Mouse (Mus musculus): ENCODE measurements around the gene Plvap. TPM values are rescaled to one million over a fixed set of nuclear protein-coding genes. Genes with fewer than 3 reads are reported as not detected.

Gene Plvap
- total and polyA plus RNA-seq, 2 experiments from 2014 or later: 8.0 to 15.3 TPM

DNA sequence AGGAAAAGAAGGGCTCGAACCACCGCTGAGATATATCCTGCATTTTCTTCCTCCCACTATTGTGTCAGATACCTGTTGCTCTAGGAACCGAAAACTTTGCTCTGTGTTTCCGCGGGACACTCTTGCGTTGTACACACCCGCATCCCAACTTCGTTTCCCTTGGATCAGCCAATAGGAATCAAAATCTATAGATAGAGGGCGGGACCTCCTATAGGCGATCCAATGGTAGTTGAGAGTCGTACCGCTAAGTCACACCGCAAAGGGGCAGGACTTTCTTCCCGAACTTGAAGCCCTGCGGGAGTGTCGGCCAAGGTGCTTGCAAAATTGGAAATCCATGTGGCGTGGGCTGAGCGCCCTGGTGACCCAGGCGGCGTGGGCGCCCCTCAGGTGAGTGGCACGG, 23.1 kb downstream of the Plvap start:
- 0% methylated on average over 22 of the region's 22 CpGs for WGBS
- H3K4me2 ChIP-seq (ENCODE audit: low read depth, low read length): peak overlapping the region; percentile 92
- no peaks in the 10 kb centered on the region for H3K27me3 ChIP-seq (ENCODE audit: insufficient read depth, low read length)
- H3K9me3 ChIP-seq (ENCODE audit: low read length): no peaks in the 10 kb centered on the region
- H3K4me1 ChIP-seq (ENCODE audit: insufficient read depth, low read length): peaks cover 12% of the 10 kb centered on the region
- ATAC-seq (peak; percentile 88), DNase-seq (ENCODE audit: low spot score) (peak; percentile 96)
- H3K27ac ChIP-seq: peak overlapping the region; percentile 69; the same call in 1 of the 2 replicates
- peak; percentile 38 for TF ChIP-seq CTCF (IDR thresholded peaks at IDR 0.05; ENCODE audit: low read depth)
- H3K36me3 ChIP-seq (ENCODE audit: insufficient read depth, low read length): peaks cover 13% of the 10 kb centered on the region; the same call in 1 of the 2 replicates
- peak overlapping the region; percentile 67 for H3K4me3 ChIP-seq (ENCODE audit: low read length)
- peak overlapping the region; percentile 69 for H3K9ac ChIP-seq (replicated peaks; ENCODE audit: low read length)

DNA sequence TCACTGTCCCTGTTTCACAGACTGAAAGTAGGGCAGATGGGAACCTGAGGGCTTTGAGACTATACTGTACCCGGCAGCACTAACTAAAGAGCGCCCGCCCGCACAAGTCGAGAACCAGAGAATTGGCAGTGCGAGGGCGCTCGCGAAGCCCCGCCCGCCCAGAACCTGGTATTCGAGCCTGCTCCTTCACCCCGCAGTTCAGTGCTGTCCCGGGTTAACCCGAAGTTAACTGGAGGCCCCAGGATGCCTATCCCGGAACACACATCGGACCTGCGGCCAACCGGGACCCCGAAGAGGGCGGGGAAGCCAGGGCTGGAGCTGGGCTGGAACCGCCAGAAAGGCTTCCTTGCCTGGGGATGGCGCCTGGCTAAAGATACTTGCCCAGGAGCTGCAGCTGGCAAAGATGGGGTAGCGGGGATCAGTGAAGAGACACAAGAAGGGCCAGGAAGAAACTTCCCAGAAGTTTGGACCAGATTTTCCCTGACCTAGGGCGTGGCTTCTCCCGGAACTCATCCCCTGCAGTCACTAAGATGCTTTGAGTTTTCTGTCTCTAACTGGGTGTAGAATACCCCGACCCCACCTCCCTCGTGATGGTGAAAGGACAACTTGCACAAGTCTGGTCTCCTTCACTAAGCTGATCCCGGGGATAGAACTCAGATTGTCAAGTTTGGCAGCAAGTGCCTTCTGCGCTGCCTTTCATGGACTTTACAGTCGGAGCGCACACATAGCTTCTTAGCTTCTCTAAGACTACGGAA, 23.7 kb downstream of the Plvap start, which contains the start of gene Gtpbp3:
Gtpbp3 (plus strand) TSS at position 413 of the 755 bp plus-strand sequence.
- TF ChIP-seq CTCF (IDR thresholded peaks at IDR 0.05; ENCODE audit: low read depth): no peak
- no peaks in the 10 kb centered on the region for H3K27me3 ChIP-seq (ENCODE audit: insufficient read depth, low read length)
- DNase-seq (ENCODE audit: low spot score) (peak; percentile 85), ATAC-seq (peak; percentile 27)
- peak within 1 kb of the TSS; percentile 69; the same call in 1 of the 2 replicates for H3K27ac ChIP-seq
- H3K9me3 ChIP-seq (ENCODE audit: low read length): no peaks in the 10 kb centered on the region
- H3K9ac ChIP-seq (replicated peaks; ENCODE audit: low read length): peak within 1 kb of the TSS; percentile 69
- under 1% methylated on average over 33 of the region's 33 CpGs for WGBS
- H3K4me1 ChIP-seq (ENCODE audit: insufficient read depth, low read length): peaks cover 12% of the 10 kb centered on the region
- peak within 1 kb of the TSS; percentile 92 for H3K4me2 ChIP-seq (ENCODE audit: low read depth, low read length)
- peak within 1 kb of the TSS; percentile 67 for H3K4me3 ChIP-seq (ENCODE audit: low read length)
- peaks cover 11% of the 10 kb centered on the region; the same call in 1 of the 2 replicates for H3K36me3 ChIP-seq (ENCODE audit: insufficient read depth, low read length)

DNA sequence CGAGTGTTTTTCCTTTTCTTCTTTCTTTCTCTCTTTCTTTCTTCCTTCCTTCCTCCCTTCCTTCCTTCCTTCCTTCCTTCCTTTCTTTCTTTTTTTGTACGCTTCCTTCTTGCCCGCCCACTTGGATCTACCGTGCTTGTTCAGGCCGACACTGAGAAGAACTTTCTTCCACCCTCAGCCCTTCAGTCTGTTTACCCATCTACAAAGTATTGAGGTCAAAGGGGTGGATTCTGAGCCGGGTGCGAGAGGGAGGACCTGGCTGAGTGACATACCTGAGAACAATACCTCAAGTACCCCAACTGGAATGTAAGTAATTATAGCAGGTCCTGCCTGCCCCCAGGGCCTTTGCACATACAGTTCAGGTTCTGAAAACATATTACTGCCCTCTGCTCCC, 25.4 kb downstream of the Plvap start:
- peak overlapping the region; percentile 82; the same call in 1 of the 2 replicates for H3K27ac ChIP-seq
- no peak for DNase-seq (ENCODE audit: low spot score)
- ATAC-seq: no peak
- H3K9ac ChIP-seq (replicated peaks; ENCODE audit: low read length): peak overlapping the region; percentile 94; the same call in 1 of the 2 replicates
- no peaks in the 10 kb centered on the region for H3K27me3 ChIP-seq (ENCODE audit: insufficient read depth, low read length)
- no peaks in the 10 kb centered on the region for H3K9me3 ChIP-seq (ENCODE audit: low read length)
- WGBS: 10% methylated on average over 7 of the region's 7 CpGs
- no peak for TF ChIP-seq CTCF (IDR thresholded peaks at IDR 0.05; ENCODE audit: low read depth)
- peaks cover 9% of the 10 kb centered on the region; the same call in 1 of the 2 replicates for H3K36me3 ChIP-seq (ENCODE audit: insufficient read depth, low read length)
- H3K4me2 ChIP-seq (ENCODE audit: low read depth, low read length): peak overlapping the region; percentile 90
- H3K4me1 ChIP-seq (ENCODE audit: insufficient read depth, low read length): peaks cover 12% of the 10 kb centered on the region
- H3K4me3 ChIP-seq (ENCODE audit: low read length): peak overlapping the region; percentile 92

DNA sequence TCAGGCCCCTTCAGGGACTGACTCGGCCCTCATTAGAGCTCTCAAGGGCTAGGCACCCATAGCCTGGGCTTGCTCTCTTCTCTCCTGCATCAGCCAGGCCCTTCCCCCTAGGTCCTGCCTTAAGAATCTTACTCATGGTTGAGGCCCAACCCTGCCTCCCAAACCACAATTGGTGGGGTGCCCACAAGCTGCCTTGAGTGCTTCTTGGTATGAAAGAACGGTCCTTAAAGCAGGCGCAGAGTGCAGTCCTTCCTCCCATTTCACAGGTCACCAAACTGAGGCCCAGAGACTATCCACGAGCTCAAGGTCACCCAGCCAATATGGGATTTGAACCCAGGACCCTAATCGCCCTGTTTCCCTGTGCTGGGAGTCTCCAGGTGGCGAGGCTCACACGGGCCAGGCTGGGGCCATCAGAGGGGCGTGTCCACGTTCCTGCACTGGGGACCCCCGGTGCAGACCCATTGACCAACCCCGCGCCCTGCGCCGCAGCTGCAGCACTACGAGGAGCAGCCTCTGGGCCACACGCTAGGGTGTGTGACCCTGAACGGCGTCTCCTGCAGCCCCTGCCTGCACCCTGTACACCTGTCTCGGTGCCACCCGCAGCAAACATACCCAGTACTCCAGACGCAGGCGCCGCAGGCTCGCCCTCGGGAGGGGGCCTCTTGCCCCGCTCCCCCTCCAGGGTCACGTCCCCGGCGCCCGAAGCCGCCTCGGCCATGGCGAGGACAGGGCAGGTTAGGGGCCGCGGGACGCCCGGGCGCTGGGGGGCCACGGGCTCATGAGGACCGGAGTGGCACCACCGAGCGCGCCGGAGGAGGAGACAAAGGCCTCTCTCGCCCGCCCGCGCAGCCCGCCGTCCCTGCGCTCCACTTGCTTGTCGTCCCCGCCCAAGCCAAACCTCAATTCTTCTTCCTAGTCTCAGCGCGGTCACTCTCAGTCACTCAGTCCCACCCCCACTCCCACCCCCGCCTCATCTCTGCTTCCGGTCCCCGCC, 26.1 kb downstream of the Plvap start, which contains the start of gene Ano8:
Ano8 (minus strand) TSS at position 822 of the 994 bp plus-strand sequence.
- DNase-seq (ENCODE audit: low spot score) (peak; percentile 95), ATAC-seq (peak; percentile 85)
- H3K9ac ChIP-seq (replicated peaks; ENCODE audit: low read length): peak within 1 kb of the TSS; percentile 94
- no peak for TF ChIP-seq CTCF (IDR thresholded peaks at IDR 0.05; ENCODE audit: low read depth)
- WGBS: 6% methylated on average over 48 of the region's 58 CpGs
- peak within 1 kb of the TSS; percentile 90 for H3K4me2 ChIP-seq (ENCODE audit: low read depth, low read length)
- H3K27me3 ChIP-seq (ENCODE audit: insufficient read depth, low read length): no peaks in the 10 kb centered on the region
- peak within 1 kb of the TSS; percentile 82 for H3K27ac ChIP-seq
- no peaks in the 10 kb centered on the region for H3K9me3 ChIP-seq (ENCODE audit: low read length)
- peaks cover 11% of the 10 kb centered on the region; the same call in 1 of the 2 replicates for H3K36me3 ChIP-seq (ENCODE audit: insufficient read depth, low read length)
- H3K4me1 ChIP-seq (ENCODE audit: insufficient read depth, low read length): peaks cover 12% of the 10 kb centered on the region
- H3K4me3 ChIP-seq (ENCODE audit: low read length): peak within 1 kb of the TSS; percentile 92

DNA sequence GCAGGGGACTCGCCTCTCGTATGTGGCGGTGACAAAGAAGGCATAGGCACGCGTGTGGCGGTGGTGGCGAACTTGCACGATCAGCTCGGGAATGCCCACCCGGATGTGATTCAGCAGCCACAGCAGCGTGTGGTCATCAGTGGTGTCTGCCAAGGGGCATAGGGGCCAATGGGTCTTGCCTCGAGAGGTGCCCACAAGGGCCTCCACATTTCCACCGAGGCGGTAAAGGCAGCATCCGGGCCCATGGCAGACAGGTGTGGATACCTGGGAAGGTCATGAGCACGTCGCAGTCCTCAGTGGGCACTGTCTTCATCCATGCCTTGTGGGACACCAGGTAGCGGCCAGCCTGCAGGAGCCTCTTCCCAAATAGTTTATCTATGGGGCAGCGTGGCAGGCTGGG, 26.8 kb downstream of the Plvap start:
- Histone ChIP-seq H3K36me3 (ENCODE audit: insufficient read depth, low read length) (peaks cover 15% of the 10 kb centered on the region; the same call in 1 of the 2 replicates), H3K4me3 (ENCODE audit: low read length) (peak overlapping the region; percentile 92), H3K27ac (peak overlapping the region; percentile 82; the same call in 1 of the 2 replicates), H3K9ac (replicated peaks; ENCODE audit: low read length) (peak overlapping the region; percentile 94), H3K4me1 (ENCODE audit: insufficient read depth, low read length) (peaks cover 12% of the 10 kb centered on the region), H3K27me3 (ENCODE audit: insufficient read depth, low read length) (no peaks in the 10 kb centered on the region), H3K9me3 (ENCODE audit: low read length) (no peaks in the 10 kb centered on the region), H3K4me2 (ENCODE audit: low read depth, low read length) (peak overlapping the region; percentile 90)
- TF ChIP-seq CTCF (IDR thresholded peaks at IDR 0.05; ENCODE audit: low read depth): no peak
- 93% methylated on average over 19 of the region's 19 CpGs for WGBS
- ATAC-seq: no peak
- DNase-seq (ENCODE audit: low spot score): no peak

DNA sequence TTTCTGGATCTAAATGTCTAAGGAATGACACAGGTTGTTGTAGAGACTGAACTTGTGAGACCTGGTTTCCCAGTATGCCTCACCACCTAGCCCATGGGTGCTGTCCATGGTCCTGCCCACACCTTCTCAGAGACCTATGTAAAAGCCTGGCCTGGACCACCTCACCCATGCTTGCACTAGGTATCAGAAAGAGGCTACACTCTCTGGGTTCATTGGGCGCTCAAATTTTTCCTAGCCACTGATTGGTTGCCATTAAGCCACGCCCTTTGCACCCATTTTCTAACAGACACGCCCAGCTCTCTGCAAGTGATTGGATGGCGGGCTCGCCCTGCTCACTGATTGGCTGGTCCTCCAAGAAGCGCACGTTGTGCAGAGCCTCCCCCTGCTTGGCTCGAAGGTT, 27.6 kb downstream of the Plvap start:
- DNase-seq (ENCODE audit: low spot score): no peak
- Histone ChIP-seq H3K4me2 (ENCODE audit: low read depth, low read length) (no peak overlapping the region), H3K36me3 (ENCODE audit: insufficient read depth, low read length) (peaks cover 22% of the 10 kb centered on the region), H3K27me3 (ENCODE audit: insufficient read depth, low read length) (no peaks in the 10 kb centered on the region), H3K4me1 (ENCODE audit: insufficient read depth, low read length) (peaks cover 12% of the 10 kb centered on the region), H3K9me3 (ENCODE audit: low read length) (no peaks in the 10 kb centered on the region), H3K4me3 (ENCODE audit: low read length) (no peak overlapping the region), H3K9ac (replicated peaks; ENCODE audit: low read length) (no peak overlapping the region), H3K27ac (no peak overlapping the region)
- no peak for TF ChIP-seq CTCF (IDR thresholded peaks at IDR 0.05; ENCODE audit: low read depth)
- no peak for ATAC-seq
- 51% methylated on average over 8 of the region's 8 CpGs for WGBS
